Mouse (Mus musculus): ENCODE measurements around the gene Nme6. TPM values are rescaled to one million over a fixed set of nuclear protein-coding genes. Genes with fewer than 3 reads are reported as not detected.
A peak's percentile ranks its signal among the peaks of the same experiment; 100 is the strongest.

The Nme6 gene
- polyA plus RNA-seq, 1 experiment: 38.8 TPM

DNA sequence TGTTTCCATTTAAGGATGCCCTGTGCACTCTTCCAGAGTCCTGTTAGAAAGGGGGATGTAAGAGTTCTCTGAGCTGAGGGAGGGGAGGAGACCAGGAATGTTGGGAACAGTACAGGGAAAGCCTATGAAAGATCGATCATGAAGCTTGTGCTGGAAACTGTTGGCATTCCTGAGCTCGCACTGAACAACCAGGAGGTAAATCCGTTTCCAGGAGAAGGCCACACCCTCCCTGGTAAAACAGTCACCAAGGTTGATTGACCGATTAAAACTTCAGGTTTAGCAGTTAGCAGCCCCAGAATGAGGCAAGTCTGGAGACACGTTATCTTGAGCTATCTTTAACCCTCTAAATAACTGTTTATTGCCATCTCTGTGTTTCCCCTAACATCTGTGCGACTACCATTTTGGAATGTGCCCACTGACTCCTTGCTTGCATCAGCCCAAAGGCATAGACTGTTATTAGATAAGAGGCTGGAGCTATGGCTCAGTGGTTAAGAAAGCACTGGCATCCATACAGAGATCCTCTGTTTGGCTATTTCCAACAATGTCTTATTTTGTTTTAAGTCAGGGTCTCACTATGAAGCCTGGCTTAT is 38.5 kb downstream of the Nme6 start:
- no peak for DNase-seq (ENCODE audit: low read depth)

DNA sequence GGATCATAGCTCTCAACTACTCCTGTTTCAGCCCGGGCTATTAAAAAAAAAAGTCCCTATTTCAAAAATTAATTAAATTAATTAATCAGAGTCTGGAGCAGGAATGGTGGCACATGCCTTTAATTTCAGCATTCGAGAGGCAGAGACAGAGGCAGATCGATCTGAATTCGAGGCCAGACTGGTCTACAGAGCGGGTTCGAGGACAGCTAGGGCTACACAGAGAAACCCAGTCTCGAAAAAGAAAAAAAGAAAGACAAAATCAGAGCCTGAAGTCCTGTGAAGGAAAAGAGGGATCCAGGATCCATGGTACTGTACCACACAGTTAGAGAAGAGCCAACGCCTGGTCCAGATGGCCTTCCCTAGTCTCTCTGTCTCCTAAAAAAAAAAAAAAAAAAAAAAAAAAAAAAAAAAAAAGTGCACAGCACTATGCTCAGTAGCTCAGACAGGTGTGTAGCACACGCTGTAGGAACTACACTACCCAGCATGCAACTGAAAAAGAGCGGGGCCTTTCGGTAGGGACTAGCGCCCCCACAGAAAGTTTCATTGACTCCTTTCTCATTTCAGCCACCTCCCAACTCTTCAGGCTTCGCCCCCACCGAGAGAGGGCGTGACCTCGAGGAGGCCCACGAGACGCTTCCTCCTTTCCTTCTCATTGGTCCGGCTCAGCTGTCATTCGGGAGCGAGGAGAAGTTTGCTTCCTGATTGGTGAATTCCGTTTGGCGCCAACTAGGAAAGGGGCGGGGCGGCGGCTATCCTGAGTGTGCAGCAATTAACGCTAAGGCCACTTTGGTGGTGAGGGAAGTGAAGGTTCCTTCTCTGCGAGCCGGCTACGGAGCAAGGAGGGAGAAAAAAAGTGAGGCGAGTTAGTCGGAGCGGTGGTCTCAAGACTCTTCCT is 42.5 kb downstream of the Nme6 start, which contains the start of gene Cdc25a:
Gene Cdc25a, plus strand, starts transcription at position 783 of the 895 bp plus-strand sequence.
- DNase-seq (ENCODE audit: low read depth): peak; percentile 94

DNA sequence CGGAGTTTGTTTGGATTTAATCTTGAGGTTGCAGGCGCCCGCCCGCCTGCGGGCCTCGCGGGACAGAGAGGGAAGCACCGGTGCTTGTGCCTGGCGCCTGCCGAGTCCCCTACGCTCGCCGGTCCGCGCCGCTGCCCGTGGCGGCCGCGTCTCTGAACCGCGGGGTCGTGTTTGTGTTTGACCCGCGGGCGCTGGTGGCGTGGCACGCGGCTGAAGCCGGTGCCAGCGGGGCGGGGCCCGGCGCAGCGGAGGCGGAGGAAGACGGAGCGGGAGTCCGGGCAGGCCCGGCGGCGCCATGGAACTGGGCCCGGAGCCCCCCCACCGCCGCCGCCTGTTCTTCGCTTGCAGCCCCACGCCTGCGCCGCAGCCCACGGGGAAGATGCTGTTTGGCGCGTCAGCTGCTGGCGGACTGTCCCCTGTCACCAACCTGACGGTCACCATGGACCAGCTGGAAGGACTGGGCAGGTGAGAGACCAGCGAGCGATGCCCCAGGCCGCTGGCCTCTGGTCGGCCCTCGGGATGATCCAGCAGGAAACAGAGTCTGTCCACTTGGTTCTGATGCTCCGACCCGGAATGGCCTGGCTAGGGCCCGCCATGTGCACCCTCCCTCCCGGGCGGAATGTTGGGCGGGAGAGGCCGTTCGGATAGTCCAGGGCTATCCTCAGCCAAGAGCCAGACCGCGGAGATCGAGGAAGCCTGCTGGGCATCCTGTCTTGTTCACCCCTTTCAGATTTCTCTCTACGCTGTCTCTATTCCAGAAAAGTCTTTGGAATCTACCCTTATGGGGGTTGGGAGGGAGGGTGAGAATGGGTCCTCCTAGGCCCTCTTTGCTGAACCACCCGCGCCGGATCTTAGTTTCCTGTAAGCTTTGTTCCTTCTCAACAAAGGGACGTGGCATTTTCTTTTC is 43.4 kb downstream of the Nme6 start:
- no peak for DNase-seq (ENCODE audit: low read depth)

GRCm38 (mm10) chr9:109876756-109877155 is 44.2 kb downstream of the Nme6 start:
- DNase-seq (ENCODE audit: low read depth): no peak

GRCm38 (mm10) chr9:109877666-109878065 is 45.1 kb downstream of the Nme6 start:
- no peak for DNase-seq (ENCODE audit: low read depth)

DNA sequence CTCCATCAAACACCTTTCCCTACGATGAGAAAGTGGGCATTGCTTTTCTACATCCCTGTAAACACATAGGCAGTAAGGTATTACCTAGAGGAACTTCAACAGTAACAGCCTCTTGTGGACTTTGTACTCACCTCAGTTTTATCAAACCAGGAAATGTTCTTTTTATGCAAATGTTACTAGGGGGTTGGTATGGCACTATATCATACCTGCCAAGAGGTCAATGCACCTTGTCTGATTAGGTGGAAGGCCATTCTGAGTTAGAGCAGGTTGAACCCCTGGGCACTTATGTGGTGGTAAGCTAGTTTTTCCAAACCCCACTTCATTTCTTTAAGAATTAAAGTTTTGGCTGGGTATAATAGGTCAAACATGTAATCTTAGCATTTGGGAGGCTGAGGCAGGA is 46.8 kb downstream of the Nme6 start:
- DNase-seq (ENCODE audit: low read depth): no peak

DNA sequence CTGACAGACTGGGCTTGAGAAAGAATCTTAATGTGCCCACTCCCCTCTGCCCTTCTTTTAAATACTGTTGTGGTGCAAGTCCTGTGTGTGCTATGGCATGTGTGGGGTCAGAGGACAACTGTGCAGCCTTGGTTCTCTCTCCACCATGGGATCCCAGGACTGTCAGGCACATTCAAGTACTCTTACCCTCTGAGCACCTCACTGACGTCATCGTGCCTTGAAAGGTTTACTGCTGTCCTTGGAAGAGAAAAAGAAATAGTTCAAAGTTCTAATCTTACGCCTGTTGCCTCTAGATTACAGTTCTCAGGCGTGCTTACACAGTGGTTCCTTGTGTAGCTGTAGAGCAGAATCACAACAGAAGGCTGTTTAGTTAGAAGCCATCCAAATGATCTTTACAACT is 53.7 kb downstream of the Nme6 start:
- DNase-seq (ENCODE audit: low read depth): no peak

GRCm38 (mm10) chr9:109887321-109887720 is 54.8 kb downstream of the Nme6 start:
- no peak for DNase-seq (ENCODE audit: low read depth)

DNA sequence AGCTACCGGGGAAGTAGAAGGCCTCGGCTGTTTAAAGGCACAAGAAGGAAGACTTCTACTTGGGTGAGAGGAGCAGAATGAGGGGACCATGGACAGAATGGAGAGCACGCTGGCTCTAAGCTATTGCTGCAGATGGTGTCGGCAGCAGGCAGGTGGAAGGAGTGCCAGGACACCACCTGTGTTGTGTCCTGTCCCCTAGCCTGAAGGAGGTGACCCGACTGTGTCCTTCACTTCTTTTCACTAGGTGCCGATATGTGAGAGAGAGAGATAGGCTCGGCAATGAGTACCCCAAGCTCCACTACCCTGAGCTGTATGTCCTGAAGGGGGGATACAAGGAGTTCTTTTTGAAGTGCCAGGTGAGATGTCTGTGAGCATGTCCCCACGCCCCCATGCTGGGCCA is 59.0 kb downstream of the Nme6 start:
- DNase-seq (ENCODE audit: low read depth): no peak

Other genes starting within 250 kb of the Nme6 start
- gene Fbxw24, start 206.7 kb upstream of the Nme6 start, polyA plus RNA-seq (2012; rRNA removed): 0.27 and 0.33 TPM in 2 replicates
- gene Fbxw25, start 168.1 kb upstream of the Nme6 start, polyA plus RNA-seq (2012; rRNA removed): 0.13 TPM in 1 of 2 replicates, not detected in the other
- 0.07 and 0.18 TPM in 2 replicates for gene Fbxw18, start 130.0 kb upstream of the Nme6 start, polyA plus RNA-seq (2012; rRNA removed)
- gene Fbxw26, start 86.7 kb upstream of the Nme6 start, polyA plus RNA-seq (2012; rRNA removed): not detected in 2 replicates
- 0.30 and 0.43 TPM in 2 replicates for gene Fbxw27, start 42.1 kb upstream of the Nme6 start, polyA plus RNA-seq (2012; rRNA removed)
- 3,031 and 4,791 TPM in 2 replicates for gene Spink8, start 20.5 kb upstream of the Nme6 start, polyA plus RNA-seq (2012; rRNA removed)
- gene Camp, start 16.9 kb downstream of the Nme6 start, polyA plus RNA-seq (2012; rRNA removed): 0.18 and 0.68 TPM in 2 replicates
- gene Cdc25a, start 42.8 kb downstream of the Nme6 start, polyA plus RNA-seq (2012; rRNA removed): 3.4 and 3.8 TPM in 2 replicates
- 103 and 120 TPM in 2 replicates for gene Map4, start 98.7 kb downstream of the Nme6 start, polyA plus RNA-seq (2012; rRNA removed)